Mouse (Mus musculus): ENCODE results near the gene Gkn3. TPM values are rescaled to one million over a fixed set of nuclear protein-coding genes. Genes with fewer than 3 reads are reported as not detected.

Gene Gkn3
- polyA plus RNA-seq, 1 experiment from 2014 or later, result 0.42 TPM

Other genes starting within 250 kb of the Gkn3 start
- gene Antxr1, start 53.1 kb downstream of the Gkn3 start, polyA plus RNA-seq (2014; fragmentation: Nextera tagmentation; extraction: Ambion mirVana), result 6.3 and 6.5 TPM in 2 replicates
- gene Gkn1, start 38.0 kb downstream of the Gkn3 start, polyA plus RNA-seq (2014; fragmentation: Nextera tagmentation; extraction: Ambion mirVana), result not detected in 2 replicates
- not detected in 2 replicates for gene Gkn2, start 15.6 kb downstream of the Gkn3 start, polyA plus RNA-seq (2014; fragmentation: Nextera tagmentation; extraction: Ambion mirVana)
- not detected in 2 replicates for gene Bmp10, start 40.1 kb upstream of the Gkn3 start, polyA plus RNA-seq (2014; fragmentation: Nextera tagmentation; extraction: Ambion mirVana)
- gene Arhgap25, start 144.3 kb upstream of the Gkn3 start, polyA plus RNA-seq (2014; fragmentation: Nextera tagmentation; extraction: Ambion mirVana), result 2.3 and 5.2 TPM in 2 replicates
- gene Prokr1, start 201.8 kb upstream of the Gkn3 start, polyA plus RNA-seq (2014; fragmentation: Nextera tagmentation; extraction: Ambion mirVana), result 3.2 and 4.7 TPM in 2 replicates